Mouse (Mus musculus) heart, postnatal 36 days (tissue): Measurements from ENCODE around the gene Cabp4. TPM values are rescaled to one million over a fixed set of nuclear protein-coding genes. Genes with fewer than 3 reads are reported as not detected.

ENCODE experiments used
- DNase-seq, 2 experiments: peaks; one replicate each; pipeline ENCODE4 v3.0.0; 2021 to 2022
- intact Hi-C: fragments of 180-260 bp; cut with DNase I; formaldehyde crosslinking; loops from one replicate; pipeline ENCODE4 v1.15.1; 2025
- total RNA-seq, 2 experiments: library from RNA; stranded (reverse); gene quantifications; 2 replicates each; pipeline ENCODE4 v1.2.3; 2021

Cabp4 gene
- under 1 TPM in 1 of 2 experiments, not detected in 1; 0.19 TPM for total RNA-seq

- DNase-seq: no peak
- intact Hi-C loops: no loop called here
Measured at GRCm38 (mm10) chr19:4143759-4144268, at the start of gene Cabp4. Gene Cabp4 (minus strand): TSS chr19:4144033.

GRCm38 (mm10) chr19:4193129-4193528, 49.3 kb upstream of the Cabp4 start:
- no peak for DNase-seq
- intact Hi-C loops: no loop called here

GRCm38 (mm10) chr19:4192251-4192985, 48.6 kb upstream of the Cabp4 start:
- intact Hi-C loops: loop anchor here (1.0 kb wide), 1 partner anchor 43 kb away; no protein-coding TSS in a partner anchor
- DNase-seq: no peak

- DNase-seq: peak; percentile 97
- intact Hi-C loops: loop anchor here (1.0 kb wide), 2 partner anchors 22 to 42 kb away; no protein-coding TSS in a partner anchor
Measured at GRCm38 (mm10) chr19:4191528-4192250, 47.9 kb upstream of the Cabp4 start, which contains the start of gene Ppp1ca. Gene Ppp1ca (plus strand): TSS chr19:4192065.

- intact Hi-C loops: loop anchor here (1.0 kb wide), 1 partner anchor 22 kb away; no protein-coding TSS in a partner anchor
- no peak for DNase-seq
Measured at GRCm38 (mm10) chr19:4190831-4191334, 47.0 kb upstream of the Cabp4 start, which contains the start of gene Tbc1d10c. Gene Tbc1d10c (minus strand): TSS chr19:4191284.

- DNase-seq: no peak
- intact Hi-C loops: no loop called here
Measured at GRCm38 (mm10) chr19:4189051-4189620, 45.3 kb upstream of the Cabp4 start.

- no peak for DNase-seq
- intact Hi-C loops: no loop called here
Measured at GRCm38 (mm10) chr19:4187303-4187702, 43.5 kb upstream of the Cabp4 start.

- DNase-seq: no peak
- intact Hi-C loops: no loop called here
Measured at GRCm38 (mm10) chr19:4184976-4185975, 41.4 kb upstream of the Cabp4 start.

- DNase-seq: no peak
- intact Hi-C loops: no loop called here
Measured at GRCm38 (mm10) chr19:4183689-4184088, 39.9 kb upstream of the Cabp4 start.

GRCm38 (mm10) chr19:4181892-4182291, 38.1 kb upstream of the Cabp4 start:
- intact Hi-C loops: no loop called here
- peak in 1 of 2 experiments; percentile 57 for DNase-seq

GRCm38 (mm10) chr19:4180411-4180810, 36.6 kb upstream of the Cabp4 start:
- intact Hi-C loops: no loop called here
- no peak for DNase-seq

GRCm38 (mm10) chr19:4175368-4175947, 31.6 kb upstream of the Cabp4 start, which contains the start of gene Carns1:
Gene Carns1 (minus strand): TSS chr19:4175479.
- intact Hi-C loops: no loop called here
- DNase-seq: peak in 1 of 2 experiments; percentile 61

GRCm38 (mm10) chr19:4172925-4173324, 29.1 kb upstream of the Cabp4 start:
- DNase-seq: no peak
- intact Hi-C loops: no loop called here

- DNase-seq: peak in 1 of 2 experiments; percentile 41
- intact Hi-C loops: loop anchor here (2.0 kb wide), 1 partner anchor 57 kb away; no protein-coding TSS in a partner anchor
Measured at GRCm38 (mm10) chr19:4171393-4172290, 27.8 kb upstream of the Cabp4 start.

GRCm38 (mm10) chr19:4170723-4171392, 27.0 kb upstream of the Cabp4 start:
- DNase-seq: no peak
- intact Hi-C loops: loop anchor here (2.0 kb wide), 1 partner anchor 58 kb away; no protein-coding TSS in a partner anchor

GRCm38 (mm10) chr19:4169810-4170209, 26.0 kb upstream of the Cabp4 start:
- intact Hi-C loops: loop anchor here (1.0 to 2.0 kb wide), 2 partner anchors 21 to 59 kb away; partner anchors contain the start of gene Tbc1d10c

GRCm38 (mm10) chr19:4169378-4169784, 25.5 kb upstream of the Cabp4 start:
- DNase-seq: peak; percentile 99 to 100
- intact Hi-C loops: loop anchor here (1.0 kb wide), 1 partner anchor 22 kb away; the partner anchor contains the start of gene Tbc1d10c

More at GRCm38 (mm10) chr19:4169810-4170209, 26.0 kb upstream of the Cabp4 start:
- no peak for DNase-seq
